Mouse (Mus musculus) erythroblast, embryonic 14.5 days (primary cell): ENCODE results near the gene Kcnh7. TPM values are rescaled to one million over a fixed set of nuclear protein-coding genes. Genes with fewer than 3 reads are reported as not detected.

Source experiments
- H3K27me3 ChIP-seq: 2 replicates; pipeline ENCODE4 v1.6.1; 2012; ENCODE audit warnings: inconsistent platforms; ENCODE audit not compliant: control insufficient read depth
- H3K36me3 ChIP-seq: 2 replicates; pipeline ENCODE4 v1.6.1; 2012; ENCODE audit warnings: mild to moderate bottlenecking, inconsistent platforms; ENCODE audit not compliant: control insufficient read depth
- H3K4me1 ChIP-seq: 2 replicates; pipeline ENCODE4 v1.6.1; 2012; ENCODE audit warnings: inconsistent platforms; ENCODE audit not compliant: control insufficient read depth
- H3K4me3 ChIP-seq: replicated peaks from 2 replicates; pipeline ENCODE3; 2012; ENCODE audit warnings: moderate library complexity, mild to moderate bottlenecking, inconsistent platforms
- H3K9me3 ChIP-seq: 2 replicates; pipeline ENCODE4 v1.6.1; 2012; ENCODE audit warnings: low read length, inconsistent platforms, mixed read lengths; ENCODE audit not compliant: control insufficient read depth
- GATA1 ChIP-seq: IDR thresholded peaks from 2 replicates; pipeline ENCODE4 v1.6.1; 2012; ENCODE audit warnings: low read length, inconsistent platforms, mixed read lengths
- TAL1 ChIP-seq: IDR thresholded peaks from 3 replicates; pipeline ENCODE4 v1.6.1; 2012; ENCODE audit warnings: low read length, inconsistent platforms, mixed read lengths
- polyA plus RNA-seq: library from polyadenylated mRNA; stranded (reverse); fragments of >175 nt; gene quantifications from 2 replicates; pipeline ENCODE4 v1.2.3, GENCODE M21; 2012

Kcnh7 gene
- polyA plus RNA-seq, 1 experiment = not detected

DNA sequence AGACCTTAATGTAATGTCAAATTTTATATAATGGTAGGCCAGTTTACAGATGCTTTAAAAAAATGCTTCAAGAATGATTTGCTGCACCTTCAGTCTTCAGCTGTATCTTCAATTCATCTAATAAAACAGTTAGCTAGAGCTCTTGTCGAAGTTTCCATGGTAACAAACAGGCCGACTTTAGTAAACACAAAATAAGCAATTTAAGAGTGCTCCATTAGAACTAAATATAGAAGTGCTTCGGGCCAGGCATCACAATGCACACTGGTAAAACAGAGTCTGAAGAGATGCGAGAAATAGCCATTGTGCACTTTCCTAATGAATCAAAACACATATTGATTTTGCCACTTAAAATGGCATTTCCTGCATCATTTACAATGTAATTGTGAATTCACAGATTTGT, 305.3 kb downstream of the Kcnh7 start:
- Histone ChIP-seq H3K27me3 (no peaks in the 10 kb centered on the region), H3K36me3 (no peaks in the 10 kb centered on the region), H3K9me3 (no peaks in the 10 kb centered on the region), H3K4me3 (no peak overlapping the region), H3K4me1 (no peaks in the 10 kb centered on the region)
- TF ChIP-seq GATA1 (no peak), TAL1 (no peak)

DNA sequence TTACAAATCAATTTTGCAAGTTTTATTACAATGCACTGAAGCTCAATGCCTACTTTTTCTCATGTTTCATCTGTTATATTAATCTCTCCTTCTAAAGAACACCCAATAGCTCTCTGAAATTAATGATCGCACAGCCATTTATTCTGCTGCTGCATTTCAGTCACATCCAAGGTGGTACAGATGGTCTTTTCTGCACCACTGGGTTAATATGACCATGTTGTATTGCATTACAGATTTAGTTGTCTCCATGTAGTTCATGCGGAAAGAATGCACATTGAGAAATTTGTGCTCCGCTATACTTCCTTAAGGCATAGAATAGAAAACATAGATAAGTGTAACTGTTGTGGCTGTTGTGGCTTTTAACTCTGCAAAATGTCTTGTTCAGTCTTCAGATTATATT, 328.7 kb downstream of the Kcnh7 start:
- Histone ChIP-seq H3K36me3 (no peaks in the 10 kb centered on the region), H3K27me3 (no peaks in the 10 kb centered on the region), H3K4me1 (no peaks in the 10 kb centered on the region), H3K9me3 (no peaks in the 10 kb centered on the region), H3K4me3 (no peak overlapping the region)
- no peak for TF ChIP-seq GATA1
- TF ChIP-seq TAL1 = no peak

DNA sequence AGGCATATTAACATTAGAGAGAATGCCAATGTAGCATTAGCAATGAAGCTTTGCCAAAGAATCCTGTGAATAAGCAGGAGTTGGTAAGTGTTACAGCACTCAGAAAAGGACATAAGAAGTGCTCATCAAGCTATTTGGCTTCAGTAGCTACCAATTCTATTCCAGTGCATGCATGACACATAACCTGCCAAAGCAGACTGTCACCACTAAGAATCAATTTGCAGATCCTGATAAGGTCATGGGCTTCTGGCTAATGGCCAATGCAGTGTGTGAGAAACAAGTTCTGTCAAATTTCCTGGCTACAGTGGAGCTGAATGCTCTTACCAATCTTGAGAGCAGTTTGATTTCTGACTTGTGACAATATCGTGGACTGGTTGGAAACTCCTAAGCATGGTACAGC, 341.5 kb downstream of the Kcnh7 start:
- no peaks in the 10 kb centered on the region for H3K27me3 ChIP-seq
- H3K4me3 ChIP-seq = no peak overlapping the region
- H3K4me1 ChIP-seq = no peaks in the 10 kb centered on the region
- TF ChIP-seq GATA1 (no peak), TAL1 (no peak)
- H3K9me3 ChIP-seq = no peaks in the 10 kb centered on the region
- H3K36me3 ChIP-seq = no peaks in the 10 kb centered on the region

DNA sequence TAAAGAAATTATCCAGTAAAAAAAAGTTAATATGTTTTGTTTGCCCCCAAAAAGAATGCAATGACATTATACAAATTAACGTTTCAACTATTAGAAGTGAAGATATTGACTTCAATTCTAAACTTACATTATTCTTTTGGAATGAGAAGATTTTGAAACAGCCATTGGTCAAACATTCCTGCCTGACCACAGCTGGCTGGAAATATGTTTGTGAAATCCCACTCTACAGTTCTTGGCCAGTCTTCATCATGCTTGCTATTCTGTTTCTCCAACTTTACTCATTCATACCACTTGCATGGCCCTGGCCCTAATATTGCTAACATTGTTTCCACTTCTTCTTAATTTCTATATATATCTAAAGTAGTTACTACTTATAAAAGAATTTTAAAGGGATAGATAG, 349.8 kb downstream of the Kcnh7 start:
- Histone ChIP-seq H3K36me3 (no peaks in the 10 kb centered on the region), H3K9me3 (no peaks in the 10 kb centered on the region), H3K4me3 (no peak overlapping the region), H3K4me1 (no peaks in the 10 kb centered on the region), H3K27me3 (no peaks in the 10 kb centered on the region)
- TF ChIP-seq TAL1 (no peak), GATA1 (no peak)

DNA sequence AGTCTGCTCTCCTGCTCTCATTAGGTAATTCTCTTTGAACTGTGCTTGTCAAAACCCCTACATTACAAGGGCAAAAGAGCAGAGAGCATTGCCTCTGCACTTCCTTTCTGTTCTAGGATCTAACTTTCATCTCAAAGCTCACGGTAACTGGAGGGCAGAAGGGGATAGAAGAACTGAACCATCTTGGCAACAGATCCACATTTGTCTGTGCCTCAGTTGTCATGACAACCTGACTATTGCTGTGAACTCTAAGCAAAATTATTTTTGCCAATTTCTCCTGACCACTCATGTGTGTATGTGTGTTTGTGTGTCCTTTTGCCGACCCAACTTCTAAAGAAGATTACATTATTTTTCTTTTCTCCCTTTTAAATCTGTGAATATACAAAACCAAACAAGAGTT, 364.9 kb downstream of the Kcnh7 start:
- Histone ChIP-seq H3K4me3 (no peak overlapping the region), H3K4me1 (no peaks in the 10 kb centered on the region), H3K27me3 (no peaks in the 10 kb centered on the region), H3K9me3 (no peaks in the 10 kb centered on the region; the same call in 1 of the 2 replicates), H3K36me3 (no peaks in the 10 kb centered on the region)
- TF ChIP-seq GATA1 (no peak), TAL1 (no peak)

DNA sequence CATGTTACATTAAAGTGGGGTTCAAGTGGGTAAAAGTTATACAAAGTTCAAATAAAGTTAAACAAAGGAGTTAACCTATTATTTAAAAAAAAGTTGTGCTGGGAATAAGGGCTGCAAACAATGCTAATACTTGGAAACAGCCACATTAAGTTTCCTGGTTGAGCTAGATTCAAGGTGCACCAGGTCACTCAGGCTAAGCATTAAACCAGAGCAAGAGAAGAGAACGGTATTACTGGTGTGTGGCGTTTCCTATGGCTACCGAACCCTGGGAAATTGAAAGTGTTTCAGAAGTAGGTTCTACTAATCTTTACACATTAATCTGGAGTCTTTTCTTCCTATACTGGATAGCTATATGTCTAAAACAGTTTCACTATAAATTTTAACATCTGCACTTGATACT, 368.1 kb downstream of the Kcnh7 start:
- H3K27me3 ChIP-seq = no peaks in the 10 kb centered on the region
- no peak overlapping the region for H3K4me3 ChIP-seq
- TF ChIP-seq GATA1 = no peak
- TF ChIP-seq TAL1 = no peak
- H3K4me1 ChIP-seq = no peaks in the 10 kb centered on the region
- H3K9me3 ChIP-seq = no peaks in the 10 kb centered on the region; the same call in 1 of the 2 replicates
- H3K36me3 ChIP-seq = no peaks in the 10 kb centered on the region

DNA sequence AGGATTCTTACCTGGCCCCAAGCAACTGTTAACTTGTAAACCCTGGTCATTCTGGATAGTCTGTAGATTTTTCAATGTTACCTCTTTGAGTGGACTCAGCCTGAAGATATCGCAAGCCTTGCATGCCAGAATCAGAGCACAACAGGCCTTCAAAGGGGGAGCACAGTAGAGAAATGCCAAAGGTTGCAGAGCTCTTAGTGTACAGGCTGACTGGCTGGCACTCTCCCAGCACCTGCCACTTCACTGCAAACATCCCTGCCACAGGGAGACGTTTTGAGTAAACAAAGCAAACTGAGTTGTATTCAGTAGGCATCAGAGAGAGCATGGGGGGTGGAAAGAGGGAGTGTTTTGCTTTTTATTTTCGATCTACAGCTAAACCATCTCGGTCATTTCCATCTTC, 375.3 kb downstream of the Kcnh7 start:
- no peak for TF ChIP-seq GATA1
- TF ChIP-seq TAL1 = no peak
- Histone ChIP-seq H3K4me3 (no peak overlapping the region), H3K27me3 (no peaks in the 10 kb centered on the region), H3K9me3 (no peaks in the 10 kb centered on the region), H3K36me3 (no peaks in the 10 kb centered on the region), H3K4me1 (no peaks in the 10 kb centered on the region)

DNA sequence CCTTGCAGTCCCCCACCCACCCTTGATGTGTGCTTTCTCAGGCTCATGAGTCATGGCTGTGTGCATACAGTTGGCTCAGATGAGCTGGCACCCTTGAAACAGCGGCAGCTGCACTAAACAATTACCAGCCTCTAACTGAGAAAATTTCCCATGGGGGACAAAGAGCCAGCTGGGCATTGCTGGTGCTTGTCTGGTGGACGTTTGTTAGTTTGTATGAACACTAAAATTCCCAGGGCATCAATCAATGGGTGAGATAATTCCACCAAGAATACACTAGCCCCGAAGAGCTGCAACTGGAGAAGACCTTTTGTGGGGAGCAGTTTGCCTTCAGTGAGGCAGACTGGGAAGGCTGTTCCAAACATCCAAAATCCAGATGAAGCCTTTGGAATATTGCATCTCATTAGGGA, 376.6 kb downstream of the Kcnh7 start:
- Histone ChIP-seq H3K36me3 (no peaks in the 10 kb centered on the region), H3K4me1 (no peaks in the 10 kb centered on the region), H3K9me3 (no peaks in the 10 kb centered on the region), H3K27me3 (no peaks in the 10 kb centered on the region), H3K4me3 (no peak overlapping the region)
- TF ChIP-seq GATA1 (no peak), TAL1 (no peak)

DNA sequence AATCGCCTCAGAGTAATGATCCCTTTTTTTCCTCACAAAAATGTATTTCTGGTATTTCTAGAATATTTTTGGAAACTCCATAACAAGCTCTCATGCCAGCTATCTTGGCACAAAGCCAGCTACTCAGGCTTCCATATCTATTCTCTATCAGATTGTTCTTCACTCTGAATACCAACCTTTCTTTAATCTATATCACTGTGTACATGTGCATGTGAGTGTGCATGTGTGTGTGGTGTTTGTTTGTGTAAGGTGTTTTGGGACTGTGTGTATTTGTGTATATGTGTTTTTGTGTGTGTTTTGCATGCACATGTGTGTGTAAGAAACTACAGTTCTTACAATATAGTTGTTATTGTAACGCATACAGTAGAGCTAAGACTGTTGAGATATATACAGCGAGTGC, 377.2 kb downstream of the Kcnh7 start:
- no peaks in the 10 kb centered on the region for H3K4me1 ChIP-seq
- H3K4me3 ChIP-seq = no peak overlapping the region
- TF ChIP-seq TAL1 (no peak), GATA1 (no peak)
- H3K36me3 ChIP-seq = no peaks in the 10 kb centered on the region
- no peaks in the 10 kb centered on the region for H3K9me3 ChIP-seq
- no peaks in the 10 kb centered on the region for H3K27me3 ChIP-seq

DNA sequence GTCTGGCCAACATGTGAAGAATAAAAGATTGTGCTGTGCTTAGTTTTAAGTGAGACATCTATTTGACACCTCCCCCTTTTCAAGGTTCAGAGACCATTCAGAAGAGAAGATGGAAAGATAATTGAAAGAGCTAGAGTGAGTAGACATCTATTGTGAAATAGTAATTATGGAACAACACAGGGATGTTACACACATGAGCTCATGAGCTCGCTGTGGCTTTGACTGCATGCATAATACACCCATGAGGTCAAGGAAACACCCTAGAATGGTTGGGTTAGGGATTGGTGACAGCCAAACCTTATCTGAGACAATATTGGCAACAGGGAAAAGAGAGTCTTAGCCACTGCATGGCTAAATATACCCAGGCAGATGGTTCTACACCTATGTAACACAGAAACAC, 380.1 kb downstream of the Kcnh7 start:
- Histone ChIP-seq H3K36me3 (no peaks in the 10 kb centered on the region), H3K4me3 (no peak overlapping the region), H3K4me1 (no peaks in the 10 kb centered on the region), H3K27me3 (no peaks in the 10 kb centered on the region), H3K9me3 (0 out of 2 replicates have a peak, but pooled peaks cover 2% of the 10 kb centered on the region)
- TF ChIP-seq TAL1 (no peak), GATA1 (no peak)
